Mouse (Mus musculus): ENCODE measurements around the gene Grik2.

- no peak for TF ChIP-seq HCFC1 (IDR thresholded peaks at IDR 0.05; ENCODE audit: borderline replicate concordance, insufficient read depth, low read length)
- TF ChIP-seq ZNF384 (IDR thresholded peaks at IDR 0.05; ENCODE audit: low read depth, low read length): no peak
- TF ChIP-seq CHD2 (IDR thresholded peaks at IDR 0.05; ENCODE audit: low read depth, low read length): no peak
Observed at GRCm38 (mm10) chr10:49481439-49481838, 307.1 kb downstream of the Grik2 start.
